Mouse (Mus musculus) ES-CJ7 (cell line): ENCODE results near the gene Slamf9.
A peak's percentile ranks its signal among the peaks of the same experiment; 100 is the strongest.

Experiments used
- DNase-seq: peaks from one replicate; pipeline ENCODE4 v3.0.0; 2011; ENCODE audit warnings: low read depth, low spot score

Gene Slamf9

DNA sequence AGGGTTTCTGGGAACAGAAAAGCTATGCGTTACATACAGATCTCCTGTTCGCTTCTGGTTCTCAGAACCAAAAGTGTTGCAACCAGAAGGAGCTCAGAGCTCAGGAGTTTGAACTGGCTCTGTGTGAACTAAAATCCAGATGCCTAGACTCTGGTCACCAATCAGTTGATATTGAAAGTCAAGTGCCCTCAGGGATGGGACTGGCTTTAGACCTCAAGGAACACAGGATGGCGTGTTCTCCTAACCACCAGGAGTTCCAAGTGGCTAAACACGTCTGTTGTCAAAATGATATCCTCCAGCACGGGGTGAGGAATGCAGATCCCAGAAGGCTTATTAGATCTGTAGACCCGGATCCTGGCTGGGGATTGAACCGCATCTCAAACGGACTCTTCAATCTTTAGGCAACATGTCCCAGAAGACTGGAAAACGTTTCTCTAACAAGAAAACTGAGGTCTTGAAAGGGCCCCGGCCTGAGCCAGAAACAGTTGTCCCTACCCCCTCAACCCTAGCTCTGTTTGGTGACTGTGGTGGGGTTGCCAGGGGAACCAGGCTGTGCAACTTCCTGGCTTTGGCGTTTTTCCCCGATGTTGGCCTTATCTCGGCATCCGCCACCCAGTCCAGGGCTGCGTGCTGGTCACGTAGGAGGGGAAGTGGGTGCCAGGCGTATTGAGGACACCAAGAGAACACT lies 38.5 kb downstream of the Slamf9 start:
- DNase-seq: no peak

DNA sequence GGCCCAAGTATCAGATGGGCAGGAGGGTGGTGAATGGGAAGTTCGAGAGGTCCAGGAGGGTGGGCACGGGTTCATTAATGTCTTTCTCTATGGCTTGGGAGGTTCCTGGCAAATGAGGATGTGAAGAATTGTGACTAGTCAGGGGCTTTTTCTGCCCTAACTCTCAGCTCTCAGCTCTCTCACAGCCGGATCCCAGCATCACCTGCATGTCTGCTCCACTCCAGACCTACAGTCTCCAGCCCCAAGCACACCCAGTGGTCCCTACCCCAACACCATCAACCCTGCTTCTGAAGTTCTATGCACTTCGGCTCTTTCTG lies 39.0 kb downstream of the Slamf9 start:
- DNase-seq: no peak

DNA sequence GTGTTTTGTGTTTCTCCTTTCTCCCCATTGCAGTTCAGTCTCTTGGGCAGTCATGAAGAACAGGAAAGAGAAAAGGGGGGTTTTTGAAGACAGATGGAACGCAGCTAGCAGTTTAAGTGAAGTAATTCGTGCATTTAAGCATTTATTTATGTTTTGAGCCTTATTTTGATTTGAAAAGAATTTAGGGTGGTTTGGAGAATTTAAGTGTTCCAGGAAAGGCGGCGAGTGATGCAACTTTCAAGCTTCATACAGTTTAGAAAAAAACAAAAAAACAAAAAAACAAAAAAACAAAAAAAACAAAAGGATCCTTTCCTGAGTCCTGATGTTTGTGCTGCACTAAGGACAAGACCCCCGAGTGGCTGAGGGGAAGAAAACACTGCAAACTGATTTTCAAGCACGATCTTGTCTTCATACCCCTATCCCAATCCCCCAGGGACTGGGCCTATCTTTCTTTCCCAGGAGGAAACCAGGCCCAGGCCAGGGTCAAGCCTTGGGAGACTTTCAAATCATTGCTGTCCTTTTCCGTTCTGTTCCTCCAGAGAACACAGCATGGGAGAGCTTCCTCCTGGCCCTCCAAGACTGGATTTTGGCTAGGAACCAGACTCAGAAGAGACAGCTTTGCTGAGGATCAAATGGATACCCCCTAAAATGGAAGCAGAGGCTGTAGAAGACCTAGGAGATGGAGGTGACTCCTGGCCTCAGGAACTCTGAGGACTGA lies 39.6 kb downstream of the Slamf9 start:
- DNase-seq: no peak

DNA sequence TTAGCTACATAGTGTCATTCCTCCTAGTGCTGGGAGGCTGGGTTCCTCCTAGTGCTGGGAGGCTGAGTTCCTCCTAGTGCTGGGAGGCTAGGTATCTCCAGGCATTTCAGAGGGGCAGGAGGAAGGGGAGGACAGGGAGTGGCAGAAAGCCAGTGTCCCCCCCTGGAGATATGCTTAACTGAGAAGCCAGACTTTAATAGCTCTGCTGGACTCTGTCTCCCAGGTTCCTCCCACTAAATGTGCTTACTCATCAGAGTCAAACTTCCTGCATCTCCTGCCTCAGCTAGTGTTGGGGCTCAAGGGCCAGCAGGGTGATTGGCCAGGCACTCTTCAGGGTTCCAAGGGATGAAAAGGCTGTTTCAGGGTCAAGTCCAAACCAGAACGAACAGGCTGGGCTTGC lies 40.2 kb downstream of the Slamf9 start:
- DNase-seq: peak; percentile 78

DNA sequence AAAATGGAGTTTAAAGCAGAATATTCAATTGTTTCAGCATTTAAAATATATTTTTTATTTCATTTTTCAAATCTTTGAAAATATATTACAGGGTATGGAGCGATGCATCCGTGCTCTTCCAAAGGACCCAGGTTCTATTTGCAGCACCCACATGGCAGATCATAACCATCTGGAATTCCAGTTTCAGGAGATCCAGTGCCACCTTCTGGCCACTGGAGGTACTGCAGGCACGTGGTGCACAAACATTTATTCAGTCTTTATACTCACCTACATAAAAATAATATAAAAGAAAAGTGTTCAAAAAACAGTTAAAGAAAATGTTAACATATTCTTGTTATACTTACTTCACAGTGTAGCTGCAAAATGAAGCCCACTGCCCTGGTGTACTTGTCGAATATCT lies 42.9 kb downstream of the Slamf9 start:
- DNase-seq: peak; percentile 72

DNA sequence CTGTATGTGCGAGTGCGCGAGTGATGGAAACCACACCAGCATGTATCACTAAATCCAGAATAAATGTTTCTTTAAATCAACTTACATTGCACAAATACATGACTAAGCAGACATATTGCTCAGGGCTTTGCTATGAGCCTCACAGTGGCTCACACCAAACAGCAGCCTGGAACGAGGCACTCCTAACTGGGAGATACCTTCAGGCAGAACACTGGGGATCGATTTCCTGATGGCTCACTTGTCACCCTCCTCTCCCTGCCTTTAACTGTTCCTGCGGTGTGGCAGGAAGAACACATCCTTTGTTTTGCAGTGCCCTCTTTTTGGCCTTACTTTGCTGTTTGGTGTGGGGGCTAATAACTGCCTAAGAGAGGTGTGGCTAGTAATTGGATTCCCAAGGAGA lies 44.5 kb downstream of the Slamf9 start:
- peak; percentile 38 for DNase-seq

DNA sequence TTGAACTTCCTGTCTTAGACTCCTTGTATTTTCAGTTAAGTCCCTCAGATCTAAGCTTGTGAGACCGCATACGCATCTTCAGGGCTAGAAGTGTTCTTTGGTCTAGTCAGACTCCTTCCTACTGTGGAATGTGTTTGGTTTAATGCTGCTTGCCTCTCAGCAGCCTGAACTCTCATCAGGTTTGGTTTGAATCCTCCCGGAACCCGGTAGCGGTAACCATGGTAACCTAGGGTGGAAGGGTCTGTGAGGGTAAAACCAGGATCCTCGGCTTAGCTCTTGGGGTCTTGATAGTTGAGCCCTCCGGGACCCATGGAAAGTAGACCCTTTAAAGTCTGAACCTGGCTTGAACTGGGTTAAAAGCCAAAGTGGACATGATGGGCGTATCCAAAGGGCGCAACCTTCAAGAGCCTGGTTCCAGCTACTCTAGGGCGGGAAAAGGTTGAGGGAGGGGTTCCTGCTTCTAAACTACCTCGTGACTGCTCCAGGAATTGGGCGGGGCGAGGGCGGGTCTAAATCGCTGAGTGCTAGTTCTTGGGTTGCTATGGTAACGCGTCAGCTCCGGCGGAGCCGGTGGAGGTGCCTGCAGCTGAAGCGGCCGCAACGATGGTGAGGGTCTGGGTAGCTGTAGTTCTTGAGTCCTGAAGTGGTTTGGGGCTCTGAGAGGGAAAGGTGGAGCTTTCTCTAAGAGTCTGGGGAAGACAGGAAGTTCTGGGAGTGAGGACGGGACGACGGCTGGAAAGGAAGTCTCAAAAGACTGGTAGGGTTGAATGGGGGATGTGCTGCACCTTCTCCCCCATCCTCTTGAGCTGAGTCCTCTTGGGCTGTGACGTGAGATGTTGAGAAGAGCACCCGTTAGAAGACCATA lies 45.6 kb downstream of the Slamf9 start, which contains the start of gene Cfap45:
Gene Cfap45 (plus strand): TSS at position 226 of the 865 bp plus-strand sequence.
- DNase-seq: peak; percentile 99

DNA sequence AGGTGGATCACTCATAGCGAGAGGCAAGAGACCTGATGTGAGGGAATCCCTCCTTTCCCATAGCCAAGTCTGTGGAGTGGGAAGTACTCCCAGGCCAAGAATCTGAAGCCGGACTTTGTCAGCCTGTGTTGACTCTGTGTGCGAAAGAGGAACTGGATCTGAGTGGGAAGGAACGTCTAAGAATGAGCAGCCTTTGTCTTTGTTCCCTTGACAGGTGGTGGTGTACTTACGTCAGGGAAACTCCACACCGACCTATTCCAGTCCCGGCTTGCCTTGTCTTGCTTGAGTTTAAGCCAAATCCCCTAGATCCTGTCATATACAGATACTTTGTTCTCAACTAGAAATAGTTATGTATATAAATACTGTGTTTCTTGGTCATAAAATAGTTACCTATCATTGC lies 47.4 kb downstream of the Slamf9 start:
- no peak for DNase-seq

DNA sequence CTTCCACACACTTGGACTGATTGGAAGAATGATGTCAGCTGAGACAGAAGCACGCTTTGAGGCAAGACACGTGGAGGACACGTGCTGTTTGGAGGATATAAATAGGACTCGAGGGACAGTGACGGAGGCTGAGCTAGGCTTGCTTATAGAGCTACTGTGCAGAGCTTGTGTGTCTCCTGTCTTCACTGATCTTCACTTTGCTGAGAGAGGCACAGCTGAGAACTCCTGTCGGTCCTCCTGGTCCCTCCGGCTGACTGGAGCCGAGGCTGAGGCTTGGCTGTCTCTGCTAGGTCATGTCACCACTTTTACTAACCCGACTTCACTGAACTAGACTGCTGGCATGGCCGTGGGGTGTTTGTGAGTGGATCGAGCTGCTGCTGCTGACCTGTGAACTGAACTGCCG lies 48.5 kb downstream of the Slamf9 start:
- no peak for DNase-seq

DNA sequence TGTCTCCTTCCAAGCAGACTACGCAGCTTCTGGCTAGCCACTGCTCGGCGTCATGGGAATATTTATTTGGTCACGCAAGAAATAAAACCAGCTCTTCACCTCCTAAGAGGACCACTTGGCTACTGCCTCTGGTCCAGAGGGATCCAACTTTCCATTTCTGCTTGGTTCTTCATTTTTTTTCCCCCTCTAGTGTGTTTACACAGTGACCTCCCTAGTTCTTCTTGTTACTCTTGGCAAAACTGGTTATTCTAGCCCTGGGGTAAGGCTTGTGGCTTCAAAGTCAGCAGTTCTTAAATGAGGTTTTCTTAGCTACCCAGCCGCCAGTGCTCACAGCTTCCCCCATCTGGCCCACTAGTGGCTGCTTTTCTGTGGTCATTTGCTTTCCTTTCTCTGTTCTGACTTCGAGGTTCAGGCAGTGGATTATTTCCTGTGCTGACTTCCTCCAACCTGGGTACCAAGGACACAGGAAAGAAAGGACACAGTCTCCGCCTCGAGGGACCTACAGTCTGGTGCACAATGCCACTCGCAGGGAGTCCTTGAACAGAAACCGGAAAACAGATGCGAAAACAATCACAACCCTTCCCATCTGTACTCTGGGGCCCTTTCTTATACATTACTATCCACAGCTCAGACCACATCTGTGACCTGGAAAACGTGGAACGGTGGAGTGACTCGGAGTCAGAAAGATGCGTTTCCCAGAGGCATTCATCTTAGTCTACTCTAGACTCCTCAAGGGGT lies 50.0 kb downstream of the Slamf9 start:
- peak; percentile 82 for DNase-seq

DNA sequence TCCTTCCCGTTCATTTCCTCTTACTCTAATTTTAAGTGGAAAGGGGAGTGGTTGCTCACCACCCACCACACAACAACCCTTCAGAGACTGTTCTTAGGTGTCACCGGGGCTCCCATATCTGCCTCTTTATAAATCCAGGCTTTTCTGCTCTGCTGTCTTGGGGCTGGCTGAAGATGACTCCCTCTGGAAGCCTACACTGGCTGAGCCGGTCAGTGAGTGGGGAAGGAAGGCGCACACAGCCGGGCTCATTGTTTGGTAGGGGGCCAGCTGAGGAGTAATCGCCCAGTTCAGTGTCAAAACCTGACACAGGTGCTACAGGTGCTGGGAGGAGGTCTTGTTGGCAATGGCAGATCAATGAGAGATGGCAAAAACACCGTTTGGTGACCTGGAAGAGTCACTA lies 50.8 kb downstream of the Slamf9 start:
- DNase-seq: no peak

DNA sequence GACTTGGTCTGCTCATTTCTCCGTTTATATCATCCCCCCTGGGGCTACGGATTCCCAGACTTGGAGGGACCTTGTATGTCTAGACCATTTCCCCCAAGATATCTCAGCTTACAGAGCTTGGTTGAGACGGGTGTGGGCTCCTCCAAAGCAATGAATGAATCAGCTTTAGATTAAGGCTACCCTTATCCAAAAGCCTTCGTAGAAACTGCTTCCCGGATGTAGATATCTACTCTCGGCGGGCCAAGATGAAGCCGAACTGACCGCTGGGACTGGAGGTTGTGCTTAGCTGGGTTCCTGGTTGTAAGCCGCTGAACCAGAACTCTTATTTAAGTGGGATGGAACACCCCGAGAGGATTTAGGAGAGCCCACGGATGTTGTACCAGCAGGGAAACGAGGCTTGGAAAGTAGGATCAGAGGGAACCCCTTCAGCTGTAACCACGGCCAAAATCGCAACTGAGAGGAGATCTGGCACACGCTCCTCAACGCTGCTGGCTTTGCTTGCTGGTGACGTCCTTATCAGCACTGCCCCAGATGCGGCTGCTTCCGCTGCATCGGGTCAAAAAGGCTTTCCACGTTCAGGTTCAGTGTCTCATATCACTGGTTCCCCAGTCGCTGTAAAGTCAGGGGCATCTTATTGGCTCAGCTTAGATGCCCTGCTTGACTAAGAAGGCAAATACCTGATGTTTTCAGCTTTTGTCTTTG lies 51.4 kb downstream of the Slamf9 start:
- DNase-seq: no peak

DNA sequence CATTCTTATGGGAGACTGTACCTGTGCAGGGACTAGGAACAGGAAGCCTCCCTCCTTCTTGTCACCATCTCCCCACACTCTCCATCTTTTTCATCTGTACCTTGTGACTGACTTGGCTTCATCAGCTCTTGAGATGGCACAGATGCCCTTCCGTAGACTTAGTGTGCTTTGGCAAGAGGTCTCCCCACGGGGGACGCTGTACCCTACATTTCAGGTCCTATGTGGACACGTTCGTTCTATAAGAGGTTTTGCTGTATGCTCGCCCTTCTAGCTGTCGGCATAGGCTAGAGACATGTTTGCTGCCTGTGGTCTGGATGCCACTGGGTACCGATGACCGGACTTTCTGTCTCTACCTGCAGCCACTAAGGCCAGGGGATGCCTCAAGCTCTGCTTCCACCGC lies 52.3 kb downstream of the Slamf9 start:
- no peak for DNase-seq
